Mouse (Mus musculus) right cerebral cortex, postnatal 36 days (tissue): ENCODE data around the gene Vwce.

Source experiments
- DNase-seq, 2 experiments: peaks; one replicate each; pipeline ENCODE4 v3.0.0; 2022; ENCODE audit warnings: low spot score in 2 of 2, mixed read lengths in 1 of 2

Vwce gene

GRCm38 (mm10) chr19:10640589-10641378 lies 6.8 kb downstream of the Vwce start:
- no peak for DNase-seq

- DNase-seq: no peak
Observed at GRCm38 (mm10) chr19:10645616-10646015, 11.6 kb downstream of the Vwce start.

- DNase-seq: no peak
Observed at GRCm38 (mm10) chr19:10648156-10648555, 14.1 kb downstream of the Vwce start.

DNA sequence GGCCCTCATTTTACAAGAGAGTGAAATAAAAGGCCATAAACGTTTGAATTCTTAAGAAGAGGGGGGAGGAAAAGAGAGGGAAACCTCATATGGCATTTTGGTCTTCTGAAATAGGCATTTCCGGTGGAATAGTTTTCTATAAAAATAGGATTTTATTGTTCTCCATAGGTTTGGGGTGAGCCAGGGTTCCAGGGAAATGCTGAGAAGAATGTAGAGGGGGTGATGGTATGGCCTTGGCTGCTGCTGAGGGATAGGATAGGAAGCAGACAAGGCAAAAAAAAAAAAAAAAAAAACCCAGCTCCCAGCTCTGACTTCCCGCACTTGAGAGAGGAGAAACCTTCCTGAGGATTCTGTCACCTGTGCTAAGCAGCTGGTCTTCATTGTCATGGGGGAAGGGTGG lies 22.0 kb downstream of the Vwce start:
- DNase-seq: no peak

DNA sequence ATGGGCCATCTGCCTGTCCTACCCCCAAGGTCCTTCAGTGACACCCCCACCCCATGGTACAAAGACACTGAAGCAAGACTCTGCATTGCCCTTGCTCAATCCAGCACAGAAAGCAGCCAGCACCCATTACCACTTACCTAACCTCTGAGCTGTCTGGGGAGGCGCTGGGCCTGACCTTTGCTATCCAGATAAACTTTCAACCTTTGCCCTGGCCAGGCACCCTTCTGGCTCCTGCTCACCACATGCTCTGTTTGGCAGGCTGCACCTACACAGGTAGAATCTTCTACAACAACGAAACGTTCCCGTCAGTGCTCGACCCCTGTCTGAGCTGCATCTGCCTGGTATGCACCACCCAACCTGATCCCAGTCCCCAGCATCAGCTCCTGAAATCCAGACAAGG lies 23.7 kb downstream of the Vwce start:
- no peak for DNase-seq

DNA sequence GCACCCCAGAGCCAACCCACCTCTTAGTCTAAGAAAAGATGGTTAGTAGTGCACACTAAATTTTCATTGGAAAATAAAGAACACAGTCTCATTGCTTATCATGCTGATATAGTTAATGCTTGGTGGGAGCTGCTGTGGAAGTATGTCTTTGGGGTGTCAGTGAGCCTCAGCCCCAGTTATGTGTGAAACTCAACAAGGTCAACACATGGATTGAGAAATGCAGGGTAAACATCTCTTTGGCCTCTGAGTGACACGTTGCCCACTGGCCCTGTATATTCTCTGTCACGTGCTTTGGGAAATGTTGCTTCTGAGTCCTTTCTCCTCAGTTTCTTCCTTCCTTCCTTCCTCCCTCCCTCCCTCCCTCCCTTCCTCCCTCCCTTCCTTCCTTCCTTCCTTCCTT lies 24.4 kb downstream of the Vwce start:
- DNase-seq: no peak

GRCm38 (mm10) chr19:10661373-10661772 lies 27.4 kb downstream of the Vwce start:
- no peak for DNase-seq

GRCm38 (mm10) chr19:10661919-10662318 lies 27.9 kb downstream of the Vwce start:
- no peak for DNase-seq

DNA sequence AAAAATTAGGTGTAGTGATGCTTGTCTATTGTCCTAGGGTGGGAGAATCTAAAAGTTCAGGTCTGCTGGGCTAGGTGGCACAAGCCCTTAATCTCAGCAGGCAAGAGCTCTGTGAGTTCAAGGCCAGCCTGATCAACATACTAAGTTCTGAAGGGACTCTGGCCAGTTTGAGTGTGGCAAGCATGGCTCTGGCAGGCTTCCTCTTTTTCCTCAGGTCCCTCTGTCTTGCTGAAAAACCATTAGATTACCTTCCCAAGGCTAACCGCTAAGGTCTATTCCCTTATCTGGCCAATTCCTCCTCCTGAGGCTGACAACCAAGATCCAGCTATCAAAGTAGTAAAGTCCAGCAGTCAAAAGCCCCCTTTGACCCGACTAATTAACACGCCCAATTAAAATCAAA lies 28.7 kb downstream of the Vwce start:
- no peak for DNase-seq

DNA sequence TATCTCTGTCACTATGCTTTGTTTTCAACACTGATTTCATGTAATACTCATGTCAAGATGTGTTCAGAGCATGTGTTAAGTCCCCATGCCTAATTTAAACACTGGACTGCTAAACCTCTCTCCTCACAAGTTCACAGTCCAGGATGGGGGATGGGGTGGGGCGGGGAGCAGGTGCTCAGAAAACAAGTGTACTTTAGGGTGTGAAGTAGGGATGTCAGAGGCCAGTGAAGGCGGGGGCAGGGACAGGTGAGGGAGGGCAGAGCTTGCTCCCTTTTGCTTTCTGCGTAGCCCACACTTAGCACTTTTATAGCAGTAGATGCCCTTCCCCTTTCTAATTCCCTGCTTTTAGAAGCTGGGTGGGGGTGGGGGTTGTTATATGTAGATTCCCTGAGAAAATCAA lies 31.1 kb downstream of the Vwce start:
- no peak for DNase-seq

- DNase-seq: peak in 1 of 2 experiments; percentile 37
Observed at GRCm38 (mm10) chr19:10665499-10665898, 31.5 kb downstream of the Vwce start.

DNA sequence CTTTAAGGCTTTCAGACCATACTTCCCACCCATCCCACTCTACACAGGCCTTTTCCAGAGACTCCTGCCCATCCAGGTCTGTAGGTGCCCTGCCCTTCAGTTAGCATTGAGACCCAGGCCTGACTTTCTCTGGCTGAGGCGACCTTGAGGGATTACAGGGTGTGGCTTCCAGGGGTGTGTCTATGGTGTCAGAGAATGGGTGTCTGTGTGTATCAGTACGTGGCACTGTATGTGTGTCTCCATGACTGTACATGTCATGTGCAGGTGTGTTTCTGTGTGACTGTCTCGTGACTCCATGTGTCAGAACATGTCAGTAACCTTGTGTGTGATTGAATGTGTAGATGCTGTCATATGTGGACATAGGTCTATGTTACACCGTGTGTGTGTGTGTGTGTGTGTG lies 37.3 kb downstream of the Vwce start:
- DNase-seq: no peak

GRCm38 (mm10) chr19:10671854-10672417 lies 37.9 kb downstream of the Vwce start:
- no peak for DNase-seq

DNA sequence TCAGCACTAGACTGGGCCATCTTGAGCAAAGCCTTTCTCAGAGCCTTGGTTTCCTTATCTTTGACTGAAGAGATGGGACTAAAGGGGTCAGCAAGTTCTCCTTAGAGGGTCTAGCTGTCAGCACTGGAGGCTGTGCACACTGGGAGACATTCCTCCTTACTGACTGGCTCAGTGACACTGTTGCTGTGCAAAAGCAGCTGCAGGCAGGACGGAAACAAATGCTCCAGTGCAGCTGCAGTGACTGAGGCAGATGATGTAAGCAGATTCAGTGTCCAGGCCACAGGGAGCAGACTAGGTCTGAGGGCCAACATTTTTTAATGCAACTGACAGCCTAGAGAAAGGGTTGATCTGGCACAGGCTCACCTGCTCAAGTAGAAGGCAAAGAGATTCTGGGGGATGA lies 39.3 kb downstream of the Vwce start:
- DNase-seq: no peak

DNA sequence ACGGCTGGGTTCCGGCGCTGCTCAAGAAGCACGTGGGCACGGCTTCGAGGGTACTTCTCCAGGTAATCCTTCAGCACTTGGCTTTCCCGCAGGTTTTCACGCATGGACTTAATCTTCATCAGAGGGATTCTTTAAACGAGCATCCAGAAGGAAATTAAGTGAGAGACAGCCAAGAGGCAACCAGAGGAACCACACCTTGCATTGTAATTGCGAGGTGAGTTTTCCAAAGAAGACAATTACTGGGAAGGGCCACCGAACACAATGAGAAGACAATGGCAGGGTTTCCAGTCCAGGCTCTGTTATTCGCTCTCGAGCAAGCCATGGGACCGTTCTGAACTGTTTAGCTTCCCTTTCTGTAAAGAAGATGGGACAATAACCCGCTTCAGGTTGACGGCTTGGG lies 42.6 kb downstream of the Vwce start:
- DNase-seq: no peak

DNA sequence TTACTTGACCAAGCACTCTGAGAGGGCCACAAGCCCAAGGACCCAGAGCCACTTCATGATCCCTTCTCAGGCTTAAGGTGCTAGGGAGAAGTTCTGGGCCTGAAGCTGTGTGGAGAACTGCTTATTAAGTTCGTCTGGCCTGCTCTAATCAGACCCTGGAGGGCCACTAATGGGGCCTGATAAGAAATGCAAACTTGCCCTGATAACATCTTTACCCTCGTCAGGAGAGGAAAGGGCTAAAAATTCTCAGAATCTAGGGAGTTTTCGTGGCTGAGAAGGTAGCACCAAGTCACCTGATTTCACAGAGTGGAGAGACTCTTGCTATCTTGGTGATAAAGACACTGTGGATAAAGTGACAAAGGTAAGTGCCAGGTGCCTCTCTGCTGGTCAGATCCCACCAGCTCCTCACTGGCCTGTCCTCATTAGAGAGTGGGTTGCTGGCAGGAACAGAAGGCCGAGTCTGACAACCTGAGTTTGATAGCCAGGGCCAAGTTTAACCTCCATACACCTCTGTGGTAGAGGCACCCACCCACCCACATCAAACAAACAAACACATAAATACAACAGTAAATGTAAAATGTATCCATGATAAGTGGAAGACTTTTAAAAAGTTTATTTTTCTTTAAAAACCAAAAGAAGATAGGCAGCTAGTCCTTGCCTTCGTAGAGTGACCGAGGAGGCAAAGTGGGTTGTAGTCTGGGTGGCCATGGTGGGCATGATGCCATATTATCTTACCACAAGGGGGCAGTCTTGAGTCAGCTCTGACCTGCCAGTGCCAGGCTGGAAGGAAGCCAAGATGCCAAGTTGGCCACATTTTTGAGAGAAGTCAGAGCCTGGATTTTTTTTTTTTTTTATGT lies 44.1 kb downstream of the Vwce start, which contains the start of gene Pga5:
Gene Pga5 (minus strand): TSS at position 157 of the 857 bp plus-strand sequence.
- DNase-seq: peak; percentile 47 to 53

DNA sequence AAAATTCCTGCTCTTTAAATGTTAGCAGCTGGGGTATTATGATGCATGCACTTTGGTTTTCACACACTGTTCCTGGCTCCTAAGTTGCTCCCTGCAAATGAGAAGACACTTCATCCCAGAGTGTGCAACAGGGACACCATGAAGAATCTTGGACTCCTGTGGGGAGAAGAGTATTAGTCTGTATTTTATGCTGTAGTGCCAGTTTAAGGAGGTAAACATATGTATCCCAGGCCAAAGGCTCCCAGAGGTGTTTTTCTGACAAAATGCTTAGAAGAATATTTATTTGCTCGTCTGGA lies 44.7 kb downstream of the Vwce start:
- no peak for DNase-seq

GRCm38 (mm10) chr19:10681571-10681970 lies 47.6 kb downstream of the Vwce start:
- no peak for DNase-seq

- no peak for DNase-seq
Observed at GRCm38 (mm10) chr19:10685081-10685480, 51.1 kb downstream of the Vwce start.

- no peak for DNase-seq
Observed at GRCm38 (mm10) chr19:10685727-10686126, 51.7 kb downstream of the Vwce start.

DNA sequence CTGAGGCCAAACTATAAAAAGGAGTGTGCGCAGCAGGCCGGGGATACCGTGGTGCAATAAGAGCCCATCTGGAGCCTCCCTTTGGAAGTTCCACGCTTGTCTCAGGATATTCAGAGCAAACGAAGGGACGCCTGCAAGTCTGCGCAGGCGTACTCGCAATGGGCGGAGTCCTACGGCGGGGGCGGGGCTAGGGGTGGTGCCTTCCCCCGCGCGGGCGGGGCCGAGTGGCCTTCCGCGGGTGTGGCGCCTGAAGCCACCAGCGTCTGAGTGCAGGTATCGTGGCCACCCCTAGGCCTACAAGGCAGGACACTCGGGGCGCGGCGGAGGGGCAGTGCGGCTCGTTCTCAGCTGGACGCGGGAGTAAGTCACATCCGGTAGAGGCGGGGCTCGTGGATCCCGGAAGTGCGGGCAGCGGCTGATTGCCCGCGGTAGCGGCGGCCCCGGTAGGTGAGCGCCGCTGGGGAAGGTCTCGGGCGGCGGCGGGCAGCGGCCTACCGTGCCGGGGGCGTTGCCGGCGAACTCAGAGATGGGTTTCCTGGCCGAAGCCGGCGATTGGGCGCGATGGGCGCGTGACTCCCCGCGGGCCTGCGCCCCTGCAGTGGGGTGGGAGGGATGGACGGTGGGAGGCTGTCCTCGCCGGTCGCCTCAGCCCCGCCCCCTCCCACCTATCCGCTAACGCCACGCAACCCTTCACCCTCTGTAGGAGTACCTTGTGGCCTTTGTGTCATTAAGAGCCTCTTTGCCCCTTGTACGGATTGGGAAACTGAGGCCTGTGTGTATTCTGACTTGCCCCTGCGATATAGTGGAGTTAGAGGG lies 54.7 kb downstream of the Vwce start, which contains the start of gene Vps37c:
Gene Vps37c (plus strand): TSS at position 199 of the 816 bp plus-strand sequence.
- peak; percentile 88 to 89 for DNase-seq
